Mouse (Mus musculus) ovary, adult 18-20 months (tissue): ENCODE data around the gene Crtac1.

Source experiments
- DNase-seq: peaks from one replicate; pipeline ENCODE4 v3.0.0; 2022; ENCODE audit warnings: low spot score, mixed read lengths

The Crtac1 gene

GRCm38 (mm10) chr19:42425208-42425607 lies 6.4 kb downstream of the Crtac1 start:
- DNase-seq = no peak

- no peak for DNase-seq
These were observed 16.5 kb downstream of the Crtac1 start for GRCm38 (mm10) chr19:42415042-42415441.

DNA sequence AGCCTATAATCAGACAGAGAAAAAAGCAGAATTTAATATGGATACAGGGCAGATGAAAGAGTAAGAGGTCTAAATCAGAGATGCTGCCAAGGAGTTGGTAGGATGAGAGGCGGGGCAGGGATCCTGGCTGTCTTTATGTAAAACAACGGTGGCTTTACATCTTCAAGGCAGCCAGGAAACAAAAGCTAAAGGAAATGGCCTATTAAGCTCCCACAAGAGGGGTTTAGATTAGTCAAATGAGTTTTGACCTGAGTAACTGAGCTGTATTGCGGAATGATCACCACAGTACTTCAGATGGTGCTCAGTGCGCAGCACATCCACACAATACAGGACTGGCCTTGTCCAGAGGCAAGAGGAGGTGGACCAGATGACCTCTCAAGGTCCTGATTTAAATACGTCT lies 21.7 kb downstream of the Crtac1 start:
- DNase-seq = no peak

- no peak for DNase-seq
These were observed 22.4 kb downstream of the Crtac1 start for GRCm38 (mm10) chr19:42409226-42409625.

DNA sequence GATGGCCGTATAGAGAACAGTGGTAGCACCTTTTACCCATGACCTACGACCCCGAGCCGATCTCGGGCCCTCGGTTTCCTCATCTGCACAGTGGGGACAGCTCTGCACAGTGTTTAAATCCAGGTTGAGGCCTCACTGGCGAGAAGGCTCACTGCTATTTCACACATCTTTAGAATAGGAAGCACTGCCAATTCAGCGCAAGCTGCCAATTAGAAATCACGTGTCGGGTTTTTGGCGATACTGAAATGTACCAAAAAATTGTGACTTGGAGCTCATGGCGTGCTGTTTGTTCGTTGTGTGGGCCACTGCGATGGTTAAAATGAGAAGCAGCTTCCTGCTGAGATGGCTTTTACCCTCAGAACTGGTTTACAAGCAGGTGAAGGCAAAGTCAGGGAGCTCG lies 27.2 kb downstream of the Crtac1 start:
- DNase-seq = no peak

- no peak for DNase-seq
These were observed 31.6 kb downstream of the Crtac1 start for GRCm38 (mm10) chr19:42399974-42400373.

- no peak for DNase-seq
These were observed 34.3 kb downstream of the Crtac1 start for GRCm38 (mm10) chr19:42397281-42397680.

DNA sequence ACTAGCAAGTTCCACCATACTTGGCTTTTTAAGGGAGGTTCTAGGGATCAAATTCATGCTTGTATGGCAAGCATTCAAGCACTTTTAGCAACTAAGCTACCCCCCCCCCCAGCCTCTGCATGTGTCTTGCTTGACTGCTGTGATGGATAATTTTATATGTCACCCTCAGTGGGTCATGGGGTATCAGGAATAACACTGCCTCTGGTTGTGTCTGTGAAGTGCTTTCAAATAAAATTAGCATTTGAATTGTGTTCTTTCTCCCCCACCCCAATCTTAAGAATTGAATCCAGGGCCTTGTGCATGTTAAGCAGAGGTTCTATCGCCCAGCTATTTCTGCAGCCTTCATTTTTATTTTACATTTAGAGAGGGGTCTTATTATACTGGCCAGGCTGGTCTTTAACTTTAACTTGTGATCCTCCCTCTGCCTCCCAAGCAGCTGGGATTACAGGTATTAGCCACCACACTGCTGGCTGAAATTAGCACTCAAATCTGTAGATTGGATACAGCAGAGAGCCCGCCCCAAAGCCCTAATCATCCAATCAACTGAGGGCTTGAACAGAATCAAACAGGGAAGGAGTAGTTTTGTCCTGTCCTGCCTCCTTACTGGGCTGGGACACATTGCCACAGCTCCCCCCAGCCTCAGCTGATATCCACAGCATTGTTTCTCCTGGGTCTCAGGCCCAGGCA lies 36.6 kb downstream of the Crtac1 start:
- no peak for DNase-seq

GRCm38 (mm10) chr19:42393920-42394319 lies 37.7 kb downstream of the Crtac1 start:
- DNase-seq = no peak

DNA sequence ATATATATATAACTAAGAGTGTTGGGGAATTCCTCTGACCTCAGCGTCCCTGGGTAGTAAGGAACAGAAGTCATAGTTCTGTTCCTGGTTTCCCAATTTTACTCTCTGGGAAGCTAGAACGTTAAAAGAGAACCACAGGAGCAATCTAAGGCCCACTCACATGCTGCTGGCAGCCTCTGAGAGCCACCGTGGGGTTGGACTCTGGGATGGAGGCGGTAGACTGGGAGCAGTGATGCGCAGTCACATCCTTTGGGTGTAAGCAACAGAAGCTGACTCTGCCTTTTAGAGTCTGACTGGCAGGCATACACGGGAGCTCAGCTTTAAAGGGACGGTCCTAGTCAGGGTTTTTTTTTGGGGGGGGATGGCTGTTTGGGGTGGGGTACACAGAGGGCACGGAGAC lies 39.5 kb downstream of the Crtac1 start:
- DNase-seq = no peak

- DNase-seq = no peak
These were observed 42.0 kb downstream of the Crtac1 start for GRCm38 (mm10) chr19:42389574-42389973.

GRCm38 (mm10) chr19:42384981-42385598 lies 46.5 kb downstream of the Crtac1 start:
- DNase-seq = no peak

GRCm38 (mm10) chr19:42380981-42381373 lies 50.6 kb downstream of the Crtac1 start:
- DNase-seq = no peak

DNA sequence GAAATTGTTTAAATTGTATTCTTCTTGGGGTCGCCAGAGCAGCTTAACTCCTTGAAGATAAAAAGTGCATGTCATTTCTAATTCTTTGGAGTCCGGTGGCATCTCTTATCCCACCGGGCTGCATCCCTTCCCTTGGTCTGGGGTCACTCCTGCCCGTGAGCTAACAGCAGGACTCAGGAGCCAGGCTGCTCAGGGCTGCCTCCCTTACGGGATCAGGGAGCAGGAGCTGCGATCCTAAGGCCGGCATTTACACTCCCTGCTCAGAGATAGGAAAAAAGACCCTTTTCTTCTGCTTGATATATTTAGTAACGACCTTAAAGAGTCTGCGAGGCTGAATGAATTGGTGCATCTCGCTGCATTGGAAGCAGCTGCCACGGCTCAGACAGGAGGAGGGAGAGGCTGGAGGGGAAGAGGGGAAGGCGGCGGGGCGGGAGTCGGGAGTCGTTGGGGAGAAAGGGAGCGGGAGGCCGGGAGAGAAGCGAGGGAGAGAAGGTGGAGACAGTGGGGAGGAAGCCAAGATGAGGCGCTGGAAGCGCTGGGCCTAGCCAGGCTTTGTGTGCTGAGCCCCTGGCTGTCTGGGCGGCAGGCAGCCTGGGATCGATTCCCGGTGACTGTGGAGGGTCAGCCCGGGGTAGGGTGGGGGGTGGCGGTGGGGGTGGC lies 51.1 kb downstream of the Crtac1 start:
- DNase-seq = no peak

GRCm38 (mm10) chr19:42379798-42380197 lies 51.8 kb downstream of the Crtac1 start:
- DNase-seq = no peak

- DNase-seq = no peak
These were observed 54.4 kb downstream of the Crtac1 start for GRCm38 (mm10) chr19:42377206-42377605.

DNA sequence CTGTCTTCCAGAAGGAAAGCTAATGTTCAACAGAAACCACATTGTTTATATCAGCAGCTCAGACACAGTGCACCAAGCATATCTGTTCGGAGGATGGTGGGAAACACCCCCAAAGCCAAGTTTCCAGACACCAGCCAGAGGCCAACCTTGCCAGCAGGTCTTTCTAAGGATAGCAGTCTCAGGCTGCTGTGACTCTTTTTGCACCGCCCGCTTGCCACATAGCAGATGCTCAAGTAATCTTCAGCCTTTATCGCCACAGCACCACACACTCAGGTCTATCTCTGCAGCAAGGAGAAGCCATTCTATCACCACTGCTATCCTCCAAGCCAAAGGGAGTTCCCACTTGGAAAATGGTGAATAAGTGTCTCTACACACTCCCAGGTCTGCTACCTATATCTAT lies 68.0 kb downstream of the Crtac1 start:
- DNase-seq = no peak

DNA sequence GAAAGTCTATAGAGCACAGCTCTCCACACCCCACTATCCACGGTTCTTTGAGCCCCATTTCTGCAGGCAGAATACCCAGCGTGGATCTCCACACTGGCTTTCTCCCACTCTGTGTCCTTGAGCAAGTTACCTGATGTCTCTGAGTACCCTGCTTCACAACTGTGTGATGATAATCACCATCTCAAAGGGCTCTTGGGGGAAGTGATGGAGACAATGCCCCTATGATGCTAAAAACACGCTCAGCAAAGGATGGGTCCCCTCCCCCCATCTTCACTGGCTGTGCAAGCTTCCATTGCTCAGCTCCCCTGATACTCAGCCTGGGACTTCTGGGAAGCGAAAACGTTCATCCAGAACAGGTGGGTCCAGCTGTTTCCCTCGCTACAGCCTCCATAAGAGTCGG lies 73.2 kb downstream of the Crtac1 start:
- no peak for DNase-seq

DNA sequence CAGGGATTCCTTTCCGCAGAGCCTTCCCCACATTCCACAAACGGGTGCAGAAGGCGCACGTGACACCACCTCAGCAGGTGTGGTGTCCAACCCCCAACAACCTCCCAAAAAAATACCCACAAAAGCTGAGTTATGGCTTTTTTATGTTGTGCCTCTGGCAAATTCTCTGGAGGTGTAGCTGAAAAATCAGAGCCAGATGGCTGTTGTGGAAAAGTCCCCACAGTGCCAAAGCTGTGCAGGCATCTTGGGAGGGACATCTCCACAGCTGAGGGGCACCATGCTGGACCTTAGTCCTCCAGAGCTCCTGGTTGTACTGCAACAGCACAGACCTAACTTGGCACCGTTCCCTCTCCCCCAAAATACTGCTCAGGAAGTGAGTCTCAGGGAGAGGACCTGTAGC lies 74.7 kb downstream of the Crtac1 start:
- no peak for DNase-seq

DNA sequence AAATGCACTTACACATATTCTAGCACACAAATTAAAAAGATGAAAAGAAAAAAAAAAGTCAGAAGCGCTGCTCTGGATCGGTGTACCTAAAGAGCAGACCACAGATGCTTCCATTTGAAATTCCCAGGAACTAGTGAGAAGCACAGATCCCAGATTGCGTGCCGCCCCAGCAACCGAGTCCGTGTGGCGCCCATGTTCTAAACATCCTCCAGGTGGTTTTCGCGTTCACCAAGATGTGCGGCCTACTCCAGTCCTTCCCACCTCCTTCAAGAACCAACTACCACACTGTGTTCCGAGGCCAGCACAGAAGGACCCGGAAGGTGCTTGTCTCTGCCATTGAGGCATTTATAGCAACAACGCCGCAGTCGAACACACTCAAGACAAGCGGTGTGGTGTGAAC lies 76.1 kb downstream of the Crtac1 start:
- DNase-seq = no peak

GRCm38 (mm10) chr19:42341183-42341582 lies 90.4 kb downstream of the Crtac1 start:
- DNase-seq = no peak

DNA sequence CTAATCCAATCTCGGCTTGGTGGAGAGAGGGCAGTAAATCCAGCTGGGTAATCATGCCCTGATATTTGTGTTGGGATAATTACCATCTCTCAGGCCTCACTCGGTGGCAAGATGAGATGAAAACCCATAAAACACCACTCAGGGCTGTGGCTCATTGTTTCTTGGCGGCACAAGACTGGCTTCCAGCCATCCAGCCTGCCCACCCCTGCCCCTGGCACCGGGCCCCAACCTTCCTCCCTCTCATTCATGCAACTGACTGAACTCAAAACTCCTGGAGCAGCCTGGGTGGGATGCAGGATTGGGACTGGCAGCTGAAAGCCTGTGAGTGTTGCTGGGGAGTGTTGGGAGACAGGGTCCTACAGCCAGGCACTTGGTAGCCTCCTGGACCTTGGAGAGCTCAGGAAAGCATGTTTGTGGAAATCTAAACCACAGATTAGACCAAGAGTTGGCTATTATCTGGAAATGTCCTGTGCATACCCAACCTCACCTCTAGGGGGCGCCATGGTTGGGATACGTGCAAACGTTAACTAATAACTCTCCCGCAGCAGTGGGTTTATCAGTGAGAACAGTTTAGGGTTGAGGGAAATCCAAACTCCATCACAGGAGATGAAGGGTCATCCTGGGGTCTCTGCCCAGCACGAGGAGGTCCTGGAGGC lies 99.4 kb downstream of the Crtac1 start:
- no peak for DNase-seq

DNA sequence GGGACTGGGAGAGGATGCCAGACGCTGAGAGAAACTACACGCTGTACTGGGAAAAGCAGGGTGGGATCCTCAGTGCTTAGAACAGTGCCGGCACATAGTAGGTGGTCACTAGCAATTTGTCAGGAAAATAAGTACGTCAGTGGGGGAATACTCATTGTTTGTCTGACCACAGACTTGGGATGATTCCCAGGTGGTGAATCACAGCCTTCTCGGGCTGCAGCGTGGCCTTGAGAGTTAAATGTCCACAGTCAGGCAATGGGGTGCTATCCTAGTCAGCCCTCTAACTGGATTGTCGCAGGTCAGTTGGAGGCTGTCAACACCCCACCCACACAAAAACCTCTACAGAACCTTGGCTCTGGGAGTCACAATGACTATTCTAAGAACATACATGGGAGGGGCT lies 100.1 kb downstream of the Crtac1 start:
- DNase-seq = peak; percentile 20
